Mouse (Mus musculus) cerebellum, postnatal 25 days (tissue): ENCODE measurements around the gene Dpp8.
"Not testable (repeated sequence)": the region's sequence is repeated elsewhere in the genome, so short reads cannot be mapped to it uniquely, and the experiment has no call there.

Source experiments
- DNase-seq, 2 experiments: peaks; one replicate each; pipeline ENCODE4 v3.0.0; 2021; ENCODE audit warnings: mixed read lengths in 2 of 2

Gene Dpp8

GRCm38 (mm10) chr9:65021887-65022579 is 10.2 kb upstream of the Dpp8 start:
- no peak for DNase-seq

DNA sequence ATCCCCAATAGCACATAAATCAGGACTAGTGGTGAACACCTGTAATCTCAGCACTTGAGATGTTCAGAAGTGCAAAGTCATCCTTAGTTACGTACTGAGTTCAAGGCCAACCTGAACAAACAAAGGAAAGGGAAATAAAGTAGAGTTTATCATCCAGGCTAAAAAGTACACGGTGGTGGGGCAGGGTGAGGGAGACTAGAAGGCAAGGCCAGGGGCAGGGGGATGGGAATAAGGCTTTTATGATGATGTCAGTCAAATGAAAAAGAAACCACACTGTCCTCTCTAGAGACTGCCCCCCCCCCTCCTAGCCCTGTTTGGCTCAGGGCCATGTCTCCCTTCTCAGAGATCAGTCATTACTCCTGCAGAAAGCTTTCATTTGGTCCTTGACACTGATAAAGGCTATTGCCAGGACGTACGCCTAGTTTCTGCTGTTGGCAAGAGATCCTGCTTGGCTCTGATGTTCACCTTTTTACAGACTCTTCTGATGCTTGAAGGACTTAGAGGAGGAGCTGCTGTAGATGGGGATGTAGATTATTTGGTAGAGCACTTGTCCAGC is 9.6 kb upstream of the Dpp8 start:
- no peak for DNase-seq

GRCm38 (mm10) chr9:65023447-65023846 is 8.8 kb upstream of the Dpp8 start:
- no peak for DNase-seq

DNA sequence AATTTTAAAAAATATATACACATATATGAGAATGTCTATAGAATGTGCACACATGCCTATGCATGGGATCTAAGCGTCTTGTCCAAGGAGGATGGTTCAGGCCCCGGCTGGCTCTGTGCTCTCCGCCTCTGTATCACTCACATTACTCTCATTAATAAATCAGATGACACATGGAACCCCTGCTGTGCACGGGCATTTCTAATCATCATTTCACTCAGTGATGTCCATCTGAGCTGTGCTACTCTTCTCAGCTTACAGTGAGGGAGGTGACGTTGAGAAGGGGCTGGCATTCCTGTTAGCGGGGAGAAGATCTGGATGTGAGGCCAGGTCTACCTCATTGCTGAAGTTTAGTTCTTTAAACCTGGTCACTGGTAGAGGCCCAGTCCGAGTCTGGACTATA is 5.0 kb upstream of the Dpp8 start:
- no peak for DNase-seq

DNA sequence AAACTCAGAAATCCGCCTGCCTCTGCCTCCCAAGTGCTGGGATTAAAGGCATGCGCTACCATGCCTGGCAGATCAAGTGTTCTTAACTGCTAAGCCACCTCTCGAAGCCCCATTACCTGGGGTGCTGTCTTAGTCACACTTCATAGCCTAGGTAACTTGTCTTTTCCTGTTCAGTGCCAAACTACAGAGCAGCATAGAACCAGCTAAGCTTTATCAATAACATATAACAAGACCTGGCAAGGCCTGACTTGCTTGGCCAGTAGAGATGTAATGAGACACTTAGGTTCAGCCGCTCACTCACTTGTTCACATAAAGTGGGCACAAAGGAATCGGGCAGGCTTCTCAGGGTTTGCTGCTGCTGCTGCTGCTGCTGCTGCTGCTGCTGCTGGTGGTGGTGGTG is 3.9 kb upstream of the Dpp8 start:
- DNase-seq, result no peak

DNA sequence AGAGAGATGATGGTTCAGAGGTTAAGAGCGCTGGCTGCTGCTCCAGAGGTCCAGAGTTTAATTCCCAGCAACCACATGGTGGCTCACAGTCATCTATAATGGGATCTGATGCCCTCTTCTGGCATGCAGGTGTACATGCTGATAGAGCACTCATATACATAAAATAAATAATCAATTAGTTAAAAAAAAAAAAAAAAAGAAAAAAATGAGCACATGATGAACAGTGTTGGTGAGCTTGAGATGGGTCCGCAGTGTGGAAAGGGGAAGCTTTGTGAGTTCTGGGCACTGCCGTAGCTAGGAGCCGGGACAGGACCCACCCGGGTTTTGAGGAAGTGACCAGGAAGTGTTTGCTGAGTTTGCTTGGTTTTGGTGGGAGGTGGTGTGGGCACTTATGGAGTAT is 859 bp upstream of the Dpp8 start:
- DNase-seq, result not testable (repeated sequence)

- no peak for DNase-seq
Observed at GRCm38 (mm10) chr9:65031894-65032268, 333 bp upstream of the Dpp8 start.

- DNase-seq, result peak in 1 of 2 experiments; percentile 40
Observed at GRCm38 (mm10) chr9:65036456-65036855, 4.2 kb downstream of the Dpp8 start.

DNA sequence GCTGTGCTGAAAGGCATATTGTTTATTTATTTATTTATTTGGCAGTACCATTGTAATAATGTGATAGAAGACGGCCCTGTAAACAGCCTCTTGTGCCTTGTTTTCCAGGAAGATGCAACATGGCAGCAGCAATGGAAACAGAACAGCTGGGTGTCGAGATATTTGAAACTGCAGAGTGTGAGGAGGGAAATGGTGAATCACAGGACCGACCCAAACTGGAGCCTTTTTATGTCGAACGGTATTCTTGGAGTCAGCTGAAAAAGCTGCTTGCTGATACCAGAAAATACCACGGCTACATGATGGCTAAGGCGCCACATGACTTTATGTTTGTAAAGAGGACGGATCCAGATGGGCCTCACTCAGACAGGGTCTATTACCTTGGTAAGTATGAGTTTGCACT is 4.6 kb downstream of the Dpp8 start:
- no peak for DNase-seq

- no peak for DNase-seq
Observed at GRCm38 (mm10) chr9:65041430-65041829, 9.2 kb downstream of the Dpp8 start.

- no peak for DNase-seq
Observed at GRCm38 (mm10) chr9:65046993-65047392, 14.8 kb downstream of the Dpp8 start.

GRCm38 (mm10) chr9:65049422-65049821 is 17.2 kb downstream of the Dpp8 start:
- no peak for DNase-seq

- no peak for DNase-seq
Observed at GRCm38 (mm10) chr9:65050981-65051380, 18.8 kb downstream of the Dpp8 start.

DNA sequence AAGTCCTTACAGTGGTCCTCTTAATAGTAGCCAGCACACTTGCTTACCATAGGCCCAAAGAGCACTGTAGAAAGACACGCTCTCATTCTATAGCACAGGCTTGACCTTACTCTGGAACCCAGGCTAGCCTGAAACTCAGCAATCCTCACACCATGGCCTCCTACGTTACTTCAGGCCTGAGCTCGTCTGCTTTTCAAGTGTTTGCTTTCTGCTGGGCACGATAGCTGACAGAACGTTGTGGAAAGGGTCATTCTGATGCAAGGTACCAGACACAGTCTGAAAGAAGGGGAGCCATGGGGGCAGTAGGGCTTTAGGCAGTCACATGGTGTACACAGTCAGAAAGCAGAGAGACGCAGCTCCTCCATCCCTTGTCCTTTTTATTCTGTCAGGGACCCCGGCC is 32.0 kb downstream of the Dpp8 start:
- no peak for DNase-seq

DNA sequence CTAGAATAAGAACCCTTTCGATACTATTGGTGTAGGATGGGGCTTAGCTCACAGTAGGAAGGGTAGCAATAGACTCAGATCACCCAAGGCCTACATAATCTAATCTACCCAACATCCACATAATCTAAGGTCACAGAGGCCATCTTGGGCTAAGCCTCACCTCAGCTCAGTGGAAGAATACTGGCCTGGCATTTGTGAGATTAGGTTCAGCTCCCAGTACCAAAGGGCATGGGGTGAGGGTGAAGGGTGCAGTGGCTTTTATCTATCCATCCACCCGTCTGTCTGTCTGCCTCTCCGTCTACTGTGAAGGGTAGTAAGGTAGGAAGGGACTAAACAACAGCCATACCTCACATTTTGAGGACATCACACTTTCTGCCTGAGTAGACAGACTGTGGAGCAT is 38.4 kb downstream of the Dpp8 start:
- DNase-seq, result no peak

DNA sequence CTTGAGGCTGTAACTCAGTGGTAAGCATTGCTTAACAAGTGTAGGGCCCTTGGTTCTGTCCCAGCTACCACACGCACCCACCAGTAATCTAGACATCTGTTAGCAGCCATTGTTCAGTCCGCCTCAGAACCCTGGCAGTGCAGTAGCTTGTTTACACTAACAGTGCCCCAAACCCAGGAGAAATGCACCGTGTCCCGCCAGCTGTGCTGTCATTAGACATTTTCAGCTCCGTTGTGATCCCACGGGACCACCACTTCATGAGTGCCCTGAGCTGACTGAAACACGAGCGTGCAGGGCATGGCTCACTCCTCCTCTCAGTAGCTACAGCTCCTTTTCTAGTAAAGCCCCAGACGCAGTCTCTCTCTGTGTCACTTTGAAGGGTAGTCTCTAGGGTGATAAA is 41.3 kb downstream of the Dpp8 start:
- no peak for DNase-seq

DNA sequence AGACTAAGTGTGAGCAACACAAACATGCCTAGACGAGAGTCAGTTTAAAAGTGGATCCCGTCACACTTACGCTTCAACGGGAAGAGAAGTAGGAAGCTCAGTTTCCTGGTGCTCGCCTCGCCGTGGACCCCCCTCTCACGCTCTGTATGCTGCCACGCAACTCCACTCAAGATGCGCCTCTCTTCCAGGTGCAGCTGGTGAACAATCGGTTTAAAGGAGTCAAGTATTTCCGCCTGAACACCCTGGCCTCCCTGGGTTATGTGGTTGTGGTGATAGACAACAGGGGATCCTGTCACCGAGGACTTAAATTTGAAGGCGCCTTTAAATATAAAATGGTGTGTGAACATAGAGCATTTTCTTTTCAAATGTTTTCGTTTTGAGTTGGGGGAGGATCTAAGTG is 42.0 kb downstream of the Dpp8 start:
- no peak for DNase-seq

DNA sequence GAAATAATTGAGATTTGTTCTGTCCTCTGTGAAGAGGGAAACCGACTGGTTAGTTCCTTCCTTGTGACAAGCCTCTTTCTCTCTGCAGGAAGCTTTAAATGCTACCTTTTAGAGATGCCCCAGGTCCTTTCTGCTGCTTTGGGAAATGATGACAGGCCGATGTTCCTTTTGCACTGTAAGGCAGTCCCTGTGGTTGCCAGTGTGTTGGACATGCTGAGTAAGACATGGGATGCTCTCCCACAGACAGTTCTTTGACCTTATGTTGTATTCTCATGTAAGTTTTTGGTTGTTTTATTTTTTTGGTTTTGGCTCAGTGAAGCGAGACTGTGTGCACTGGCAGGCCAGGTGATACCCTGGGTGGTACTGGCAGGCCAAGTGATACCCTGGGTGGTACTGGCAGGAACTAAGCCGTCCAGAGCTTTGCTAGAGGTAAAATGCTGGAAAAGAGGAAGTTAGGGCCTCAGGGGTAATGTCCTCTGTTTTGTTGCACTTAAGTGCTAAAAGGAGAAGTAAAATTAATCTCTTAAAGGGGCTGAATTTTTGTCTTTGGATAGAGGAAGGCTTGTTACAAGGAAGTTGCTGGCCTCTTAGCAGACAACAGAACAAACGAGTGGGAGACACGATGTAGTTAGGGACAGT is 42.8 kb downstream of the Dpp8 start:
- DNase-seq, result no peak

DNA sequence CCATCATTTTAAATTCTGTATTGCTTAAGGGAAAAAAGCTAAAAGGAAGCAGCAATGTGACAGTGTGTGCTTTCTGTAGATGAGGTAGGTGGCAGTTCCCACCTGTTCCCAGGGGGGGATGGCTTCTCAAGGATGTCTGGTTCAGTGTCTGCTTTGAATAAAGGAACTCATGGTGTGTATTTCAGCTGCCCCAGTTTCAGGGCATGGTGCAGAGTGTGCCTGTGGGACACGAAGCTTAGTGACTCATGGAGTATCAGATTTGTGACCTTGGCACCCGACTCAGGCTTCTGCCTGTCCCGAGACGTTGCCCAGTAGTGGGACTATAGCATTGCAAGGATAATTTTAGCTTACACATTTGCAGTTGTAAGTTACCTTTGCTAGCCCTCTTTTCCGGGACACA is 45.3 kb downstream of the Dpp8 start:
- no peak for DNase-seq

- DNase-seq, result not testable (repeated sequence)
Observed at GRCm38 (mm10) chr9:65080141-65080540, 47.9 kb downstream of the Dpp8 start.

GRCm38 (mm10) chr9:65083075-65083765 is 51.0 kb downstream of the Dpp8 start:
- DNase-seq, result no peak

DNA sequence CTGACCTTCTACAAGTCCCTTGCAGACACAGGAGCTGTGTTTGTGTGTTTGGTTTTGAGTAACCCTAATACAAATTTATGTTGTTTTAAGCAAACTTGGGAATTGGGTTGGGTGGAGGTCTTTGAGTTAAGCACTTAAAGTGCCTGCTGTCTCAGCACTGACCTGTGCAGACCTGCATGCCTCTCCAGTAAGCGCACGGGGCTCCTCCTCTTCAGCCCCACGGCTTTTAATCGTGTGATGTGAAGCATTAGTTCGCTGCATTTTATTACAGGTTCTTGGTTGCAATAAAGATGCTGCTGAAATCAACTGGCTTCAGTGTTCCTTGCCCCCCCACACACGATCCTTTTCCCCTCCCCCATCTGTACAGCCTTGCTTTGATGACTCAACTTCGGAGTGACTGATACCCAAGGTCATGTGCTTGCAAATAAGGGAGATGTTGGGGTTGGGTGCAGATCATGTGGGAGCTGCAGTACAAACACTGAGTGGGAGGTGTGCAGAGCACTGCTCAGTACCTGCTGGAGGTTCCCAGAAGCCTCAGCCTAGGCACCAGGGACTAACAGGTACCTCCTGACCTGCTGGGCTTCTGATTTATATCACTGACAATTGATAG is 52.1 kb downstream of the Dpp8 start:
- DNase-seq, result no peak

- no peak for DNase-seq
Observed at GRCm38 (mm10) chr9:65085270-65085669, 53.1 kb downstream of the Dpp8 start.

DNA sequence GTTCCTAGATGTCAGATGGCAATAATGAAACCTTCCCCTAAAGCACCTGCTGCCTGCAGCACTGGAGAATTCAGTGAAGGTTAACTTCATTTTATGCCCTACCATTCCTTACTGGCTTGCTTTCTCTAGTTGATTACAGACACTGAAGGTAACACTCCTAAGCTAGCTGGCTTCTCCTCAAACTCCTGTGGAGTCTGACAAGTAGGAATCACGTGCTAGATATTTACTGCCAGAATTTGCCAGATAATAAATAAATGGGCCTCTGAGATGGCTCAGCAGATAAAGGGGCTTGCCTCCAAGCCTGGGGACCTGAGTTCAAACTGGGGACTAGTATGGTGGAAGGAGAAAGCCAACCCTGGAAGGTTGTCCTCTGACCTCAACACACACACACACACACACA is 54.6 kb downstream of the Dpp8 start:
- no peak for DNase-seq
